Mouse (Mus musculus): ENCODE measurements around the gene Ube2a. TPM values are rescaled to one million over a fixed set of nuclear protein-coding genes. Genes with fewer than 3 reads are reported as not detected.

Gene Ube2a
- total and polyA plus RNA-seq, 3 experiments, result 39.4 to 76.5 (median 62.6) TPM

DNA sequence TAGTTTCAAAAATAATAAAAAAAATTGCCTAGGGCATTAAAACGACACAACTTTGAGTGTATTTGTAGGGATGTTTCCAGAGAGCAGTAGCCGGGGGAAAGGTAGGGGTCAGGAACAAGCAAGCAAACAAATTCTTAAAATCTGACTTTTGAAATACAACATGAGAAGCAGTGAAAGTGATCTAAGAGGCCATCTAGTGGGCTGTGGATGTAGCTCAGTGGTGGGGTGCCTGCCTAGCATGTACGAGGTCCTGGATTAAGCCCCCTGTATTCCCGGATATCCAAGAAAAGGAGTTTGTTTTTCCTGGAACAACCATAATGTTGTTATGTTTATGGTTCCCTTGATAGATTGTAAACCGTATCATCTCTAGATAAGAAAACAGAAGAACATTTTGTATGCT is 32.8 kb downstream of the Ube2a start:
- TF ChIP-seq EP300 (IDR thresholded peaks at IDR 0.05; ENCODE audit: insufficient read depth, low read depth, low read length) (no peak), POLR2A (IDR thresholded peaks at IDR 0.05; ENCODE audit: insufficient read depth, low read depth, low read length) (no peak), CTCF (IDR thresholded peaks at IDR 0.05) (peak; percentile 47)
- intact Hi-C loops (cut with DNase I), result loop anchor here (5.0 to 10.0 kb wide), 2 partner anchors 34 to 142 kb away; partner anchors contain the start of genes C330007P06Rik and Ube2a
- no peak for DNase-seq
- Histone ChIP-seq H3K36me3 (ENCODE audit: control insufficient read depth, insufficient read depth, low read length) (no peaks in the 10 kb centered on the region), H3K4me3 (no peak overlapping the region), H3K27ac (no peak overlapping the region), H3K9ac (ENCODE audit: low read depth, low read length) (no peak overlapping the region), H3K4me1 (ENCODE audit: control insufficient read depth, insufficient read depth, low read length) (no peaks in the 10 kb centered on the region; the same call in 1 of the 2 replicates), H3K79me2 (replicated peaks; ENCODE audit: control insufficient read depth, insufficient read depth, low read length) (no peaks in the 10 kb centered on the region), H3K27me3 (ENCODE audit: control insufficient read depth, insufficient read depth, low read length) (no peaks in the 10 kb centered on the region)
- WGBS, result 25% methylated on average over 5 of the region's 5 CpGs

DNA sequence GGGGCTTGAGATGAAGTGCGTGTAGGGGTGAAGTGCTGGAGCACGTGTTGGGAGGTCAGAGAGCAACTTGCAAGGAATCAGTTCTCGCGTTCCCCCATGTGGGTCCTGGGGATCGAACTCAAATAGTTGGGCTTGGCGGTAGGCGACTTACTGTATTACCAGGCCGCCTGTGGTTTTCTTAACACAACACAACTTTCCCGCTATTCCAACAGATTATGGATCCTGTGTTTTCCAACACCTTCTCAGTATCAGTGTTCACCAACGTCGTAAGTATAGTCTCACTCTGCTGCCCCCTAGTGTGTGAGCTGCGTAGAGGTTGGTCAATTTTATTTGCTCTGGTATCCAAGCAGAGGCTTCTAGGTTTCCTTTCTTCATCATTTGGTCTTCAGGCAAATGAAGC is 37.6 kb downstream of the Ube2a start:
- H3K9ac ChIP-seq (ENCODE audit: low read depth, low read length), result no peak overlapping the region
- intact Hi-C loops (cut with DNase I), result loop anchor here (2.0 kb wide), 1 partner anchor 79 kb away; no protein-coding TSS in a partner anchor
- H3K79me2 ChIP-seq (replicated peaks; ENCODE audit: control insufficient read depth, insufficient read depth, low read length), result no peaks in the 10 kb centered on the region
- no peaks in the 10 kb centered on the region for H3K27me3 ChIP-seq (ENCODE audit: control insufficient read depth, insufficient read depth, low read length)
- 38% methylated on average over 12 of the region's 12 CpGs for WGBS
- H3K36me3 ChIP-seq (ENCODE audit: control insufficient read depth, insufficient read depth, low read length), result no peaks in the 10 kb centered on the region
- DNase-seq, result peak; percentile 16 to 37
- H3K4me3 ChIP-seq, result no peak overlapping the region
- no peak overlapping the region for H3K27ac ChIP-seq
- H3K4me1 ChIP-seq (ENCODE audit: control insufficient read depth, insufficient read depth, low read length), result no peaks in the 10 kb centered on the region; the same call in 1 of the 2 replicates
- TF ChIP-seq POLR2A (IDR thresholded peaks at IDR 0.05; ENCODE audit: insufficient read depth, low read depth, low read length) (no peak), CTCF (IDR thresholded peaks at IDR 0.05) (peak; percentile 77)

DNA sequence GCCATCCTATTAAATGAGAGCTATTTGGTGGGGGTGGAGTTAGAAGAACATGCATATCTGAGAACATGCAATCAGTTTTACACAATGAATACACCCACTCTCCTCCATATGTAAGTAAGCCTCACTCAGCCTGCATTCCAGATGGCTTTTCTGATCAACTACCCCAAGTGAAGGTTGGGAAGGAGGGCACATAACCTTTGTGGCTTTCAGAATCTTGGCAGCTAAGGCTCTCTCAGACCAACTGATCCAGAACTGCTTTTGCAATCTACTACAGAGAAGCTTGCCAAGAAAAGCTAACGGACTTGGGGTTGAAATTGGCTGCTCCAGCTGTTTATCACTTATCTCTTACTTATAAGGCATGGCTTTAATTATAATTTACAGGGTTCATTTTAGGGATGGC is 44.0 kb downstream of the Ube2a start:
- H3K4me1 ChIP-seq (ENCODE audit: control insufficient read depth, insufficient read depth, low read length), result no peaks in the 10 kb centered on the region; the same call in 1 of the 2 replicates
- DNase-seq, result no peak
- intact Hi-C loops (cut with DNase I), result no loop called here
- H3K4me3 ChIP-seq, result no peak overlapping the region
- TF ChIP-seq EP300 (IDR thresholded peaks at IDR 0.05; ENCODE audit: insufficient read depth, low read depth, low read length) (no peak), CTCF (IDR thresholded peaks at IDR 0.05) (no peak), POLR2A (IDR thresholded peaks at IDR 0.05; ENCODE audit: insufficient read depth, low read depth, low read length) (no peak)
- WGBS, result 32% methylated on average over 1 of the region's 1 CpGs
- no peaks in the 10 kb centered on the region for H3K27me3 ChIP-seq (ENCODE audit: control insufficient read depth, insufficient read depth, low read length)
- no peaks in the 10 kb centered on the region for H3K36me3 ChIP-seq (ENCODE audit: control insufficient read depth, insufficient read depth, low read length)
- no peaks in the 10 kb centered on the region for H3K79me2 ChIP-seq (replicated peaks; ENCODE audit: control insufficient read depth, insufficient read depth, low read length)
- no peak overlapping the region for H3K9ac ChIP-seq (ENCODE audit: low read depth, low read length)
- H3K27ac ChIP-seq, result no peak overlapping the region

DNA sequence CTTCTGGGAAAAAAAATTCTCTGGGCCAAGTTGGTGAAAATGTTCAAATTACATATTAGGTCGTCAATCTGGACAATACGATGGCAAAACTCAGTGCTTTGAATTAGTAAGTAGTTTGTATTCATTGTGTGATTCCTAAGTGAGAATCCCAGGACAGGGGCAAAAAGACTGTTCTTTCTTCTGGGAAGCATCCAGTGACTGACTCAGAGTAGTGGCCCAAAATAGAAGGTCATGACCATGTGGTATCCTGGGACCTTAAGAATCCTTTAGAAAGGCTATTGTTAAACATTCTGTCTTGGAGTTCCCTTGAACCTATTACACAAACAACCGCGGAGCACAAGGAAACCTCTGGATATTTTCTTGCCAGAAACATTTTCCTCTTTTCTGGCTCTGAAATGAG is 47.6 kb downstream of the Ube2a start:
- TF ChIP-seq POLR2A (IDR thresholded peaks at IDR 0.05; ENCODE audit: insufficient read depth, low read depth, low read length) (no peak), EP300 (IDR thresholded peaks at IDR 0.05; ENCODE audit: insufficient read depth, low read depth, low read length) (no peak), CTCF (IDR thresholded peaks at IDR 0.05) (no peak)
- Histone ChIP-seq H3K27me3 (ENCODE audit: control insufficient read depth, insufficient read depth, low read length) (no peaks in the 10 kb centered on the region), H3K4me3 (no peak overlapping the region), H3K9ac (ENCODE audit: low read depth, low read length) (no peak overlapping the region), H3K79me2 (replicated peaks; ENCODE audit: control insufficient read depth, insufficient read depth, low read length) (no peaks in the 10 kb centered on the region), H3K4me1 (ENCODE audit: control insufficient read depth, insufficient read depth, low read length) (no peaks in the 10 kb centered on the region; the same call in 1 of the 2 replicates), H3K27ac (no peak overlapping the region), H3K36me3 (ENCODE audit: control insufficient read depth, insufficient read depth, low read length) (no peaks in the 10 kb centered on the region)
- intact Hi-C loops (cut with DNase I), result no loop called here
- DNase-seq, result no peak
- WGBS, result 65% methylated on average over 4 of the region's 4 CpGs

DNA sequence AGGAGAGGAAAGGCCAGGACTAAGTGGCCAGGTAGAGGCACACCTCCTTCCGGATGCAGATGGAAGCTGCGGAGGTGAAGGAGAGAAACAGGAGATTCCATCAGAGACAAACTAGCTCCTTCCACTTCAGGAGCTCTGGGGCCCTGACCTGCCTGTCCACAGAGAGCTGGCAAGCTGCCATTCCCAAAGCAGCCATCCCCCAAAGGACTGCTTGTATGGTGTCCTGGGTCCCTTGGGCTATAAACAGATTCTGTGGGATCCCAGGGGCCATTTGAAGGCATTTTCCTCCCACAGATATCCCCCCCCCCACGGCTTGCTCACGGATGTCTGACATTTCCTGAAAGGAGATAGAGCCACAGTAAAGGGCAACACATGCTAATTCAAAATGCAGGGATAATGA is 55.1 kb downstream of the Ube2a start:
- Histone ChIP-seq H3K4me1 (ENCODE audit: control insufficient read depth, insufficient read depth, low read length) (no peaks in the 10 kb centered on the region), H3K27ac (no peak overlapping the region), H3K79me2 (replicated peaks; ENCODE audit: control insufficient read depth, insufficient read depth, low read length) (no peaks in the 10 kb centered on the region), H3K36me3 (ENCODE audit: control insufficient read depth, insufficient read depth, low read length) (no peaks in the 10 kb centered on the region), H3K9ac (ENCODE audit: low read depth, low read length) (no peak overlapping the region), H3K4me3 (no peak overlapping the region), H3K27me3 (ENCODE audit: control insufficient read depth, insufficient read depth, low read length) (no peaks in the 10 kb centered on the region)
- TF ChIP-seq POLR2A (IDR thresholded peaks at IDR 0.05; ENCODE audit: insufficient read depth, low read depth, low read length), result no peak
- no peak for TF ChIP-seq CTCF (IDR thresholded peaks at IDR 0.05)
- TF ChIP-seq EP300 (IDR thresholded peaks at IDR 0.05; ENCODE audit: insufficient read depth, low read depth, low read length), result no peak
- 46% methylated on average over 4 of the region's 4 CpGs for WGBS
- DNase-seq, result peak in 1 of 2 experiments; percentile 5
- intact Hi-C loops (cut with DNase I), result no loop called here

DNA sequence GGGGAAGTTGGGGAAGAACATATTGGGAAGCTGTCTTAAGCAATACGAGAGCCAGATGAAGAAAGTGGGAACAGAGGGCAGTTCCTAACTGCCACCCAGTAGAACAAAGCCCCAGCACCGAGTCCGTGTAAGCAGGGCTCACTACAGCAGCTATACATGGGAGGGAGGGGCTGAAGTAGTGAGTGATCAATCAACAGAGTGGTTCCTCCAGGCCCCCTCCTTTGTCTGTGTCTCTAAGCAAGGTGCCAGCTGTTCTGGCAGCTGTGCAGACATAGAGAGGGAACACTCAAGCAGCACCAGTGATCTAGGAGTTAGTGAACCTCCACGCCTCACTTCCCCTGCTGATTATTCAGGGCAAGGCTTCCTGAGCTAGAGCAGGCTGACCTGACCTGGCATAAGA is 56.0 kb downstream of the Ube2a start:
- H3K9ac ChIP-seq (ENCODE audit: low read depth, low read length), result no peak overlapping the region
- no peak overlapping the region for H3K4me3 ChIP-seq
- no peaks in the 10 kb centered on the region for H3K4me1 ChIP-seq (ENCODE audit: control insufficient read depth, insufficient read depth, low read length)
- TF ChIP-seq EP300 (IDR thresholded peaks at IDR 0.05; ENCODE audit: insufficient read depth, low read depth, low read length) (no peak), POLR2A (IDR thresholded peaks at IDR 0.05; ENCODE audit: insufficient read depth, low read depth, low read length) (no peak), CTCF (IDR thresholded peaks at IDR 0.05) (no peak)
- WGBS, result 64% methylated on average over 4 of the region's 4 CpGs
- no peak for DNase-seq
- no peak overlapping the region for H3K27ac ChIP-seq
- intact Hi-C loops (cut with DNase I), result loop anchor here (2.0 kb wide), 1 partner anchor 93 kb away; no protein-coding TSS in a partner anchor
- no peaks in the 10 kb centered on the region for H3K27me3 ChIP-seq (ENCODE audit: control insufficient read depth, insufficient read depth, low read length)
- H3K36me3 ChIP-seq (ENCODE audit: control insufficient read depth, insufficient read depth, low read length), result no peaks in the 10 kb centered on the region
- H3K79me2 ChIP-seq (replicated peaks; ENCODE audit: control insufficient read depth, insufficient read depth, low read length), result no peaks in the 10 kb centered on the region

Measured in heart, adult 2 months (tissue).